In the genomic region with DNA sequence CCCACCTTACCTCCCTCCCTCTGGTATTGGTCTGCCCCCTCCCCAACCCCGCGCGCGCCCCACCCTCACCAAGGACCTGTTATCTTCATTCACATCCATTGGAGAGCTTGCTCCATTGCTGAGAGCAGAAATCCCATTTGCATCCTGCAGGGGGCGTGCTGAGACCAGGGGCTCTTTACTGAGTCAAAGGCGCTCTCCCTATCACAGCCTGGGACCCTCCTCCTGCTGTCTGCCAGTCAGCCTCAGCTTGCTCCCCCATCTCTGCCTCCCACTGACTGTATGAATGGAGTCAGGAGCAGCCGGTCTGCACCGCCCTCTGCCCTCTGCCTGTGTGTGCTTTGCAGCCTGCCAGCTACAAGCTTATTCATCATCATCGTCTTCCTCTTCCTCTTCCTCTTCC, we compare ENCODE assay signal across 8 mouse cellular contexts.
DNase-seq lines count a peak whose midpoint lies in the region; ATAC-seq lines count a peak whose summit lies in the region.

No protein-coding gene starts in this region.

- no peak overlapping the region for H3K9ac ChIP-seq in kidney, embryonic 16.5 days (replicated peaks; ENCODE audit: low read length)
- H3K9ac ChIP-seq in forebrain, embryonic 16.5 days (replicated peaks; ENCODE audit: low read depth, low read length), result no peak overlapping the region
- no peak overlapping the region for H3K9ac ChIP-seq in midbrain, embryonic 14.5 days (replicated peaks; ENCODE audit: low read length)

- H3K4me3 ChIP-seq in kidney, embryonic 16.5 days (ENCODE audit: low read length), result no peak overlapping the region
- H3K4me3 ChIP-seq in forebrain, embryonic 16.5 days (replicated peaks; ENCODE audit: low read length), result no peak overlapping the region
- H3K4me3 ChIP-seq in midbrain, embryonic 14.5 days (replicated peaks; ENCODE audit: low read depth, low read length), result no peak overlapping the region

- peaks cover 16% of the 10 kb centered on the region for H3K4me1 ChIP-seq in kidney, embryonic 16.5 days (ENCODE audit: insufficient read depth, low read length)
- 0 out of 2 replicates have a peak, but pooled peaks cover 5% of the 10 kb centered on the region for H3K4me1 ChIP-seq in forebrain, embryonic 16.5 days (replicated peaks; ENCODE audit: control insufficient read depth, insufficient read depth, low read length)
- H3K4me1 ChIP-seq in midbrain, embryonic 14.5 days (ENCODE audit: control insufficient read depth, insufficient read depth, low read length), result no peaks in the 10 kb centered on the region

- H3K27me3 ChIP-seq in kidney, embryonic 16.5 days (ENCODE audit: insufficient read depth, low read length), result peaks cover 11% of the 10 kb centered on the region
- no peaks in the 10 kb centered on the region for H3K27me3 ChIP-seq in forebrain, embryonic 16.5 days (replicated peaks; ENCODE audit: control insufficient read depth, insufficient read depth, low read length)
- H3K27me3 ChIP-seq in midbrain, embryonic 14.5 days (ENCODE audit: control insufficient read depth, insufficient read depth, low read length), result no peaks in the 10 kb centered on the region

- 41% methylated on average over 9 of the region's 9 CpGs for WGBS in kidney, embryonic 16.5 days
- WGBS in forebrain, embryonic 16.5 days, result 32% methylated on average over 9 of the region's 9 CpGs
- WGBS in midbrain, embryonic 14.5 days, result 34% methylated on average over 9 of the region's 9 CpGs

- 0 out of 2 replicates have a peak, but pooled peaks have one; percentile 63 for ATAC-seq in kidney, embryonic 16.5 days (ENCODE audit: low FRiP score, low TSS enrichment)
- ATAC-seq in forebrain, embryonic 16.5 days, result peak; percentile 87
- no peak for ATAC-seq in midbrain, embryonic 14.5 days (ENCODE audit: low FRiP score, low TSS enrichment)

- H3K4me2 ChIP-seq in kidney, embryonic 16.5 days (replicated peaks; ENCODE audit: low read depth, low read length), result no peak overlapping the region
- H3K4me2 ChIP-seq in forebrain, embryonic 16.5 days (ENCODE audit: low read length), result no peak overlapping the region
- no peak overlapping the region for H3K4me2 ChIP-seq in midbrain, embryonic 14.5 days (ENCODE audit: low read length)

- no peak overlapping the region for H3K27ac ChIP-seq in kidney, embryonic 16.5 days (ENCODE audit: low read length)
- H3K27ac ChIP-seq in forebrain, embryonic 16.5 days (ENCODE audit: low read length), result no peak overlapping the region
- H3K27ac ChIP-seq in midbrain, embryonic 14.5 days (replicated peaks; ENCODE audit: low read depth, low read length), result no peak overlapping the region

- DNase-seq in kidney, adult 8-10 months, result no peak
- peak; percentile 18 for DNase-seq in WW6 (ENCODE audit: low read depth, low spot score)
- peak; percentile 46 for DNase-seq in midbrain, embryonic 14.5 days
- DNase-seq in natural killer cell, adult 2 months (ENCODE audit: low spot score in 2 of 2), result no peak
- DNase-seq in heart, postnatal 4 days, result no peak
- DNase-seq in spleen, adult 12 weeks (ENCODE audit: low spot score), result no peak

- peaks cover 8% of the 10 kb centered on the region; the same call in 1 of the 2 replicates for H3K9me3 ChIP-seq in kidney, embryonic 16.5 days (ENCODE audit: low read length)
- no peaks in the 10 kb centered on the region for H3K9me3 ChIP-seq in forebrain, embryonic 16.5 days (ENCODE audit: control insufficient read depth, low read length)
- no peaks in the 10 kb centered on the region for H3K9me3 ChIP-seq in midbrain, embryonic 14.5 days (ENCODE audit: control insufficient read depth, low read length)

- no peaks in the 10 kb centered on the region for H3K36me3 ChIP-seq in kidney, embryonic 16.5 days (ENCODE audit: insufficient read depth, low read length)
- H3K36me3 ChIP-seq in forebrain, embryonic 16.5 days (ENCODE audit: control insufficient read depth, insufficient read depth), result no peaks in the 10 kb centered on the region
- H3K36me3 ChIP-seq in midbrain, embryonic 14.5 days (ENCODE audit: control insufficient read depth, insufficient read depth, low read length), result no peaks in the 10 kb centered on the region

Comparison
In these comparisons a context has a peak if more than half of its experiments do, and no peak if none do; other contexts are left out.
1. DNase-seq: peak in WW6 (single experiment) and midbrain, embryonic 14.5 days (single experiment); none in kidney, adult 8-10 months (0 of 2), natural killer cell, adult 2 months (0 of 2), heart, postnatal 4 days (single experiment) and spleen, adult 12 weeks (single experiment).